Mouse (Mus musculus): ENCODE results near the gene Tenm3.

- TF ChIP-seq CTCF (IDR thresholded peaks at IDR 0.05; ENCODE audit: control insufficient read depth, insufficient read depth, insufficient read length) (no peak), USF1 (IDR thresholded peaks at IDR 0.05; ENCODE audit: low read depth) (no peak)
Measured at GRCm38 (mm10) chr8:48260265-48260664, 583.5 kb downstream of the Tenm3 start.
